In genomic region chr2:135488277-135488676, GRCm38 (mm10) we compare ENCODE assay signal across 22 mouse cellular contexts.
DNase-seq lines count a peak whose midpoint lies in the region; ATAC-seq and TF ChIP-seq lines count a peak whose summit lies in the region.
"Had no signal": no experiment of that assay in that cellular context is flagged by ENCODE, and none has a peak within 500 bp of the region (broad histone marks: within the 10 kb centered on the region; RNA-seq: fewer than 3 reads in every experiment).

No protein-coding gene starts in this region.

- TF ChIP-seq CTCF in MEL (IDR thresholded peaks at IDR 0.05 in 2 of 3, conservative IDR thresholded peaks at IDR 0.05 in 1 of 3; ENCODE audit: control insufficient read depth in 1 of 3, insufficient read depth in 1 of 3, low read depth in 2 of 3, low read length in 3 of 3, poor library complexity in 1 of 3, severe bottlenecking in 1 of 3), result no peak
- TF ChIP-seq CTCF in forebrain, postnatal 0 days (IDR thresholded peaks at IDR 0.05; ENCODE audit: low read depth), result no peak

- 76% methylated on average over 2 of the region's 2 CpGs for WGBS in forebrain, postnatal 0 days

- TF ChIP-seq POLR2A in MEL (IDR thresholded peaks at IDR 0.05; ENCODE audit: control insufficient read depth in 1 of 2, insufficient read depth in 1 of 2, low read depth in 1 of 2, low read length in 2 of 2, poor library complexity in 1 of 2), result no peak

- H3K9me3 ChIP-seq in MEL (replicated peaks; ENCODE audit: insufficient read depth, low read length), result no peaks in the 10 kb centered on the region
- H3K9me3 ChIP-seq in forebrain, postnatal 0 days (ENCODE audit: low read length), result no peaks in the 10 kb centered on the region
- H3K9me3 ChIP-seq: embryonic facial prominence, embryonic 10.5 days; embryonic facial prominence, embryonic 12.5 days; forebrain, embryonic 13.5 days; forebrain, embryonic 15.5 days had no signal

- no peaks in the 10 kb centered on the region for H3K27me3 ChIP-seq in MEL (ENCODE audit: control insufficient read depth in 1 of 2, insufficient read depth in 2 of 2, low read length in 2 of 2)
- H3K27me3 ChIP-seq in forebrain, postnatal 0 days (ENCODE audit: insufficient read depth, low read length), result no peaks in the 10 kb centered on the region
- H3K27me3 ChIP-seq: embryonic facial prominence, embryonic 12.5 days; forebrain, embryonic 13.5 days; forebrain, embryonic 15.5 days; Patski had no signal

- no peak overlapping the region for H3K4me2 ChIP-seq in forebrain, postnatal 0 days (ENCODE audit: low read depth)
- H3K4me2 ChIP-seq: embryonic facial prominence, embryonic 12.5 days; forebrain, embryonic 13.5 days; forebrain, embryonic 15.5 days had no signal

- H3K4me1 ChIP-seq in MEL (ENCODE audit: control insufficient read depth in 1 of 2, insufficient read depth in 2 of 2, low read length in 2 of 2), result no peaks in the 10 kb centered on the region
- H3K4me1 ChIP-seq in forebrain, postnatal 0 days (ENCODE audit: insufficient read depth), result no peaks in the 10 kb centered on the region
- H3K4me1 ChIP-seq: forebrain, embryonic 15.5 days had no signal

- no peaks in the 10 kb centered on the region for H3K36me3 ChIP-seq in MEL (ENCODE audit: control insufficient read depth in 1 of 2, insufficient read depth in 2 of 2, low read length in 2 of 2)
- no peaks in the 10 kb centered on the region for H3K36me3 ChIP-seq in forebrain, postnatal 0 days (ENCODE audit: insufficient read depth)
- H3K36me3 ChIP-seq: embryonic facial prominence, embryonic 10.5 days; embryonic facial prominence, embryonic 12.5 days; forebrain, embryonic 15.5 days had no signal

- no peaks in the 10 kb centered on the region for H3K79me2 ChIP-seq in MEL (ENCODE audit: control insufficient read depth, insufficient read depth, low read length, poor library complexity)

- peak; percentile 4 for DNase-seq in MEL (ENCODE audit: low read depth, low spot score)
- no peak for DNase-seq in kidney, postnatal 36 days
- no peak for DNase-seq in forebrain, postnatal 0 days
- no peak for DNase-seq in layer of hippocampus, postnatal 10 days (ENCODE audit: low spot score in 2 of 2)
- DNase-seq: adrenal gland, adult 8-10 months; adrenal gland, postnatal 14 days; adrenal gland, postnatal 36 days; B cell, adult 2 months; cerebellum, adult 11 months; cerebellum, adult 18-20 months; cerebellum, adult 8-10 months; cerebellum, adult 9-11 months; cerebellum, postnatal 14 days; cerebellum, postnatal 36 days had no signal

- no peak overlapping the region for H3K4me3 ChIP-seq in MEL (ENCODE audit: control insufficient read depth in 1 of 2, insufficient read depth in 1 of 2, low read depth in 2 of 2, low read length in 2 of 2)
- H3K4me3 ChIP-seq in forebrain, postnatal 0 days (ENCODE audit: low read depth, low read length), result no peak overlapping the region
- H3K4me3 ChIP-seq: embryonic facial prominence, embryonic 10.5 days; embryonic facial prominence, embryonic 12.5 days; forebrain, embryonic 13.5 days; forebrain, embryonic 15.5 days had no signal

- no peak for TF ChIP-seq RAD21 in MEL (IDR thresholded peaks at IDR 0.05; ENCODE audit: low read depth, low read length)

- H3K9ac ChIP-seq in MEL (ENCODE audit: control insufficient read depth, low read depth, low read length, poor library complexity, severe bottlenecking), result no peak overlapping the region
- H3K9ac ChIP-seq in forebrain, postnatal 0 days, result no peak overlapping the region
- H3K9ac ChIP-seq: embryonic facial prominence, embryonic 12.5 days; forebrain, embryonic 13.5 days; forebrain, embryonic 15.5 days had no signal

- 0 out of 2 replicates have a peak, but pooled peaks have one; percentile 56 for ATAC-seq in common myeloid progenitor, adult 5-6 weeks (replicated peaks; ENCODE audit: low read depth, poor library complexity, severe bottlenecking)
- peak; percentile 71; the same call in 1 of the 2 replicates for ATAC-seq in megakaryocyte, adult 5-6 weeks (ENCODE audit: poor library complexity, severe bottlenecking)
- ATAC-seq in forebrain, postnatal 0 days, result no peak
- ATAC-seq: activated CD4-positive, CD25-positive, alpha-beta regulatory T cell, adult 4 months; forebrain, embryonic 13.5 days; forebrain, embryonic 15.5 days; Patski had no signal

- no peak overlapping the region for H3K27ac ChIP-seq in MEL (ENCODE audit: control insufficient read depth, low read depth, low read length)
- no peak overlapping the region for H3K27ac ChIP-seq in forebrain, postnatal 0 days (ENCODE audit: low read depth, low read length)
- H3K27ac ChIP-seq: embryonic facial prominence, embryonic 10.5 days; embryonic facial prominence, embryonic 12.5 days; forebrain, embryonic 13.5 days; forebrain, embryonic 15.5 days had no signal

- no peak for TF ChIP-seq EP300 in MEL (IDR thresholded peaks at IDR 0.05; ENCODE audit: low read depth in 1 of 2, low read length in 2 of 2)

TF ChIP-seq in MEL, 35 proteins besides CTCF, POLR2A, EP300 and RAD21:
- TF ChIP-seq TBP (IDR thresholded peaks at IDR 0.05; ENCODE audit: low read depth, low read length) (no peak), HCFC1 (IDR thresholded peaks at IDR 0.05; ENCODE audit: low read depth, low read length) (no peak), MXI1 (IDR thresholded peaks at IDR 0.05; ENCODE audit: low read depth, low read length) (no peak), MYB (IDR thresholded peaks at IDR 0.05; ENCODE audit: low read depth, low read length) (no peak), KAT2A (conservative IDR thresholded peaks at IDR 0.05; ENCODE audit: low read depth, low read length) (no peak), SIN3A (IDR thresholded peaks at IDR 0.05; ENCODE audit: low read length) (no peak), ZC3H11A (IDR thresholded peaks at IDR 0.05; ENCODE audit: low read depth, low read length) (no peak), RCOR1 (IDR thresholded peaks at IDR 0.05; ENCODE audit: low read depth, low read length) (no peak), POLR2AphosphoS5 (IDR thresholded peaks at IDR 0.05; ENCODE audit: borderline replicate concordance, low read depth, low read length) (no peak), MYC (IDR thresholded peaks at IDR 0.05; ENCODE audit: low read depth, low read length) (no peak), MEF2A (IDR thresholded peaks at IDR 0.05; ENCODE audit: extremely low read depth, insufficient replicate concordance, low read depth, low read length, poor library complexity, severe bottlenecking) (no peak), MAX (IDR thresholded peaks at IDR 0.05; ENCODE audit: low read length) (no peak), ZMIZ1 (IDR thresholded peaks at IDR 0.05; ENCODE audit: low read depth, low read length) (no peak), POLR2AphosphoS2 (IDR thresholded peaks at IDR 0.05; ENCODE audit: low read length) (no peak)
